Mouse (Mus musculus): ENCODE data around the gene Bcap31. TPM values are rescaled to one million over a fixed set of nuclear protein-coding genes. Genes with fewer than 3 reads are reported as not detected.

Bcap31 gene
- polyA plus RNA-seq, 1 experiment from 2014 or later = 111 TPM

GRCm38 (mm10) chrX:73718271-73718670 lies 2.3 kb upstream of the Bcap31 start:
- H3K27me3 ChIP-seq = no peaks in the 10 kb centered on the region
- H3K4me3 ChIP-seq = no peak overlapping the region
- ATAC-seq = no peak
- H3K4me1 ChIP-seq = peaks cover 37% of the 10 kb centered on the region
- H3K9me3 ChIP-seq (replicated peaks) = no peaks in the 10 kb centered on the region
- WGBS = 40% methylated on average over 3 of the region's 3 CpGs
- H3K36me3 ChIP-seq (ENCODE audit: poor library complexity, severe bottlenecking) = no peaks in the 10 kb centered on the region
- H3K9ac ChIP-seq = no peak overlapping the region
- H3K4me2 ChIP-seq = peak overlapping the region; percentile 68
- H3K27ac ChIP-seq = no peak overlapping the region

GRCm38 (mm10) chrX:73717667-73718066 lies 1.7 kb upstream of the Bcap31 start:
- Histone ChIP-seq H3K36me3 (ENCODE audit: poor library complexity, severe bottlenecking) (no peaks in the 10 kb centered on the region), H3K27ac (no peak overlapping the region), H3K9ac (peak overlapping the region; percentile 61), H3K4me2 (peak overlapping the region; percentile 68), H3K9me3 (replicated peaks) (no peaks in the 10 kb centered on the region), H3K27me3 (no peaks in the 10 kb centered on the region), H3K4me3 (peak overlapping the region; percentile 48; the same call in 1 of the 2 replicates), H3K4me1 (peaks cover 37% of the 10 kb centered on the region)
- WGBS = 69% methylated on average over 11 of the region's 11 CpGs
- ATAC-seq = no peak

GRCm38 (mm10) chrX:73716709-73717545 lies 952 bp upstream of the Bcap31 start:
- peak; percentile 48 for ATAC-seq
- Histone ChIP-seq H3K4me1 (peaks cover 37% of the 10 kb centered on the region), H3K36me3 (ENCODE audit: poor library complexity, severe bottlenecking) (0 out of 2 replicates have a peak, but pooled peaks cover 4% of the 10 kb centered on the region), H3K27ac (peak overlapping the region; percentile 75), H3K9ac (peak overlapping the region; percentile 61), H3K9me3 (replicated peaks) (no peaks in the 10 kb centered on the region), H3K4me2 (peak overlapping the region; percentile 68), H3K27me3 (no peaks in the 10 kb centered on the region), H3K4me3 (peak overlapping the region; percentile 48)
- 44% methylated on average over 28 of the region's 30 CpGs for WGBS

GRCm38 (mm10) chrX:73715476-73716108 lies 383 bp downstream of the Bcap31 start:
- WGBS = 36% methylated on average over 17 of the region's 21 CpGs
- Histone ChIP-seq H3K27me3 (no peaks in the 10 kb centered on the region), H3K36me3 (ENCODE audit: poor library complexity, severe bottlenecking) (peaks cover 14% of the 10 kb centered on the region; the same call in 1 of the 2 replicates), H3K9me3 (replicated peaks) (no peaks in the 10 kb centered on the region), H3K9ac (peak overlapping the region; percentile 65), H3K4me2 (peak overlapping the region; percentile 68), H3K4me1 (peaks cover 37% of the 10 kb centered on the region), H3K4me3 (peak overlapping the region; percentile 48), H3K27ac (peak overlapping the region; percentile 75; the same call in 1 of the 2 replicates)
- ATAC-seq = peak; percentile 54

GRCm38 (mm10) chrX:73700472-73700871 lies 15.5 kb downstream of the Bcap31 start:
- Histone ChIP-seq H3K36me3 (ENCODE audit: poor library complexity, severe bottlenecking) (peaks cover 10% of the 10 kb centered on the region), H3K9me3 (replicated peaks) (no peaks in the 10 kb centered on the region), H3K4me3 (no peak overlapping the region), H3K27ac (no peak overlapping the region), H3K9ac (no peak overlapping the region), H3K27me3 (no peaks in the 10 kb centered on the region), H3K4me1 (no peaks in the 10 kb centered on the region), H3K4me2 (no peak overlapping the region)
- WGBS = 79% methylated on average over 1 of the region's 1 CpGs
- ATAC-seq = no peak

- Histone ChIP-seq H3K4me2 (no peak overlapping the region), H3K27ac (no peak overlapping the region), H3K36me3 (ENCODE audit: poor library complexity, severe bottlenecking) (peaks cover 32% of the 10 kb centered on the region), H3K27me3 (no peaks in the 10 kb centered on the region), H3K9me3 (replicated peaks) (no peaks in the 10 kb centered on the region), H3K4me3 (no peak overlapping the region), H3K4me1 (no peaks in the 10 kb centered on the region), H3K9ac (no peak overlapping the region)
- 72% methylated on average over 5 of the region's 5 CpGs for WGBS
- peak; percentile 45 for ATAC-seq
Measured at GRCm38 (mm10) chrX:73690917-73691629, 24.9 kb downstream of the Bcap31 start.

GRCm38 (mm10) chrX:73685629-73686028 lies 30.3 kb downstream of the Bcap31 start:
- Histone ChIP-seq H3K36me3 (ENCODE audit: poor library complexity, severe bottlenecking) (peaks cover 65% of the 10 kb centered on the region), H3K27ac (no peak overlapping the region), H3K9me3 (replicated peaks) (no peaks in the 10 kb centered on the region), H3K27me3 (no peaks in the 10 kb centered on the region), H3K9ac (no peak overlapping the region), H3K4me2 (no peak overlapping the region), H3K4me1 (no peaks in the 10 kb centered on the region), H3K4me3 (no peak overlapping the region)
- WGBS = 84% methylated on average over 3 of the region's 3 CpGs
- ATAC-seq = no peak

- Histone ChIP-seq H3K27me3 (no peaks in the 10 kb centered on the region), H3K9me3 (replicated peaks) (no peaks in the 10 kb centered on the region), H3K9ac (no peak overlapping the region), H3K36me3 (ENCODE audit: poor library complexity, severe bottlenecking) (peaks cover 71% of the 10 kb centered on the region), H3K4me3 (no peak overlapping the region), H3K4me1 (no peaks in the 10 kb centered on the region), H3K27ac (no peak overlapping the region), H3K4me2 (no peak overlapping the region)
- ATAC-seq = no peak
Measured at GRCm38 (mm10) chrX:73684978-73685377, 31.0 kb downstream of the Bcap31 start.

- WGBS = 83% methylated on average over 2 of the region's 2 CpGs
- H3K27me3 ChIP-seq = no peaks in the 10 kb centered on the region
- no peak overlapping the region for H3K4me3 ChIP-seq
- no peaks in the 10 kb centered on the region for H3K4me1 ChIP-seq
- ATAC-seq = no peak
- peaks cover 75% of the 10 kb centered on the region for H3K36me3 ChIP-seq (ENCODE audit: poor library complexity, severe bottlenecking)
- H3K27ac ChIP-seq = no peak overlapping the region
- H3K9ac ChIP-seq = no peak overlapping the region
- no peaks in the 10 kb centered on the region for H3K9me3 ChIP-seq (replicated peaks)
- no peak overlapping the region for H3K4me2 ChIP-seq
Measured at GRCm38 (mm10) chrX:73684156-73684555, 31.8 kb downstream of the Bcap31 start.

- Histone ChIP-seq H3K27ac (no peak overlapping the region), H3K9me3 (replicated peaks) (no peaks in the 10 kb centered on the region), H3K27me3 (no peaks in the 10 kb centered on the region), H3K9ac (no peak overlapping the region), H3K4me2 (no peak overlapping the region), H3K4me1 (peaks cover 15% of the 10 kb centered on the region; the same call in 1 of the 2 replicates), H3K36me3 (ENCODE audit: poor library complexity, severe bottlenecking) (peaks cover 51% of the 10 kb centered on the region), H3K4me3 (no peak overlapping the region)
- ATAC-seq = no peak
- WGBS = 92% methylated on average over 4 of the region's 4 CpGs
Measured at GRCm38 (mm10) chrX:73676668-73677067, 39.3 kb downstream of the Bcap31 start.

GRCm38 (mm10) chrX:73675231-73675630 lies 40.7 kb downstream of the Bcap31 start:
- Histone ChIP-seq H3K4me2 (peak overlapping the region; percentile 74), H3K27ac (0 out of 2 replicates have a peak overlapping the region, but pooled peaks have one; percentile 25), H3K9me3 (replicated peaks) (no peaks in the 10 kb centered on the region), H3K4me1 (peaks cover 15% of the 10 kb centered on the region; the same call in 1 of the 2 replicates), H3K36me3 (ENCODE audit: poor library complexity, severe bottlenecking) (peaks cover 38% of the 10 kb centered on the region), H3K9ac (peak overlapping the region; percentile 84; the same call in 1 of the 2 replicates), H3K27me3 (no peaks in the 10 kb centered on the region), H3K4me3 (peak overlapping the region; percentile 59; the same call in 1 of the 2 replicates)
- ATAC-seq = no peak
- WGBS = 83% methylated on average over 2 of the region's 2 CpGs

Measured in forebrain, embryonic 13.5 days (tissue).